Mouse (Mus musculus): ENCODE results near the gene Senp2.

Gene Senp2

GRCm38 (mm10) chr16:22027474-22027873 lies 18.2 kb downstream of the Senp2 start:
- no peak for DNase-seq (ENCODE audit: low spot score)

GRCm38 (mm10) chr16:22038554-22038953 lies 29.3 kb downstream of the Senp2 start:
- DNase-seq (ENCODE audit: low spot score), result no peak

GRCm38 (mm10) chr16:22039978-22040377 lies 30.7 kb downstream of the Senp2 start:
- no peak for DNase-seq (ENCODE audit: low spot score)

- no peak for DNase-seq (ENCODE audit: low spot score)
Measured at GRCm38 (mm10) chr16:22043830-22044229, 34.5 kb downstream of the Senp2 start.

- no peak for DNase-seq (ENCODE audit: low spot score)
Measured at GRCm38 (mm10) chr16:22045930-22046329, 36.6 kb downstream of the Senp2 start.

GRCm38 (mm10) chr16:22046739-22047366 lies 37.6 kb downstream of the Senp2 start:
- DNase-seq (ENCODE audit: low spot score), result no peak

GRCm38 (mm10) chr16:22053411-22053810 lies 44.1 kb downstream of the Senp2 start:
- no peak for DNase-seq (ENCODE audit: low spot score)

- DNase-seq (ENCODE audit: low spot score), result no peak
Measured at GRCm38 (mm10) chr16:22057498-22057897, 48.2 kb downstream of the Senp2 start.

- no peak for DNase-seq (ENCODE audit: low spot score)
Measured at GRCm38 (mm10) chr16:22058871-22059270, 49.6 kb downstream of the Senp2 start.

GRCm38 (mm10) chr16:22060416-22060815 lies 51.1 kb downstream of the Senp2 start:
- DNase-seq (ENCODE audit: low spot score), result no peak

GRCm38 (mm10) chr16:22061555-22062160 lies 52.4 kb downstream of the Senp2 start:
- DNase-seq (ENCODE audit: low spot score), result no peak

- DNase-seq (ENCODE audit: low spot score), result no peak
Measured at GRCm38 (mm10) chr16:22062284-22062683, 53.0 kb downstream of the Senp2 start.

GRCm38 (mm10) chr16:22065536-22065935 lies 56.3 kb downstream of the Senp2 start:
- DNase-seq (ENCODE audit: low spot score), result no peak

- DNase-seq (ENCODE audit: low spot score), result no peak
Measured at GRCm38 (mm10) chr16:22067406-22067805, 58.1 kb downstream of the Senp2 start.

GRCm38 (mm10) chr16:22071361-22071760 lies 62.1 kb downstream of the Senp2 start:
- DNase-seq (ENCODE audit: low spot score), result no peak

- no peak for DNase-seq (ENCODE audit: low spot score)
Measured at GRCm38 (mm10) chr16:22075067-22075466, 65.8 kb downstream of the Senp2 start.

GRCm38 (mm10) chr16:22075829-22076619 lies 66.7 kb downstream of the Senp2 start:
- no peak for DNase-seq (ENCODE audit: low spot score)

GRCm38 (mm10) chr16:22076620-22076941 lies 67.3 kb downstream of the Senp2 start:
- DNase-seq (ENCODE audit: low spot score), result peak; percentile 50

GRCm38 (mm10) chr16:22080125-22080710 lies 70.9 kb downstream of the Senp2 start:
- no peak for DNase-seq (ENCODE audit: low spot score)

GRCm38 (mm10) chr16:22085411-22085810 lies 76.1 kb downstream of the Senp2 start:
- no peak for DNase-seq (ENCODE audit: low spot score)

- DNase-seq (ENCODE audit: low spot score), result no peak
Measured at GRCm38 (mm10) chr16:22091255-22091783, 82.0 kb downstream of the Senp2 start.

GRCm38 (mm10) chr16:22095751-22096150 lies 86.5 kb downstream of the Senp2 start:
- DNase-seq (ENCODE audit: low spot score), result no peak

- DNase-seq (ENCODE audit: low spot score), result no peak
Measured at GRCm38 (mm10) chr16:22097659-22098058, 88.4 kb downstream of the Senp2 start.

Data from MN1 (cell line).